Mouse (Mus musculus): ENCODE data around the gene Cst13. TPM values are rescaled to one million over a fixed set of nuclear protein-coding genes. Genes with fewer than 3 reads are reported as not detected.
"Not testable (repeated sequence)": the region's sequence is repeated elsewhere in the genome, so short reads cannot be mapped to it uniquely, and the experiment has no call there.

The Cst13 gene
- total RNA-seq (2021), result not detected
- long read RNA-seq, experiment 1, result 0 reads
- long read RNA-seq, experiment 2, result 0 reads

GRCm38 (mm10) chr2:148819909-148820308 is at the start of gene Cst13:
Gene Cst13 (plus strand): TSS chr2:148820081.
- no peak for DNase-seq
- intact Hi-C loops (cut with DNase I), result no loop called here
- TF ChIP-seq CTCF (IDR thresholded peaks at IDR 0.05), result no peak
- Histone ChIP-seq H3K4me3 (no peak within 1 kb of the TSS), H3K27ac (no peak within 1 kb of the TSS)

- H3K4me3 ChIP-seq; intact Hi-C loops (cut with DNase I); DNase-seq; H3K27ac ChIP-seq: not testable (repeated sequence)
Measured at GRCm38 (mm10) chr2:148771397-148771796, 48.5 kb upstream of the Cst13 start, which contains the start of gene Cst11. Gene Cst11 (minus strand): TSS chr2:148771497.

GRCm38 (mm10) chr2:148781709-148782108 is 38.2 kb upstream of the Cst13 start, which contains the start of gene 8030411F24Rik:
Gene 8030411F24Rik (plus strand): TSS chr2:148782009.
- Histone ChIP-seq H3K27ac (no peak within 1 kb of the TSS), H3K4me3 (no peak within 1 kb of the TSS)
- no peak for TF ChIP-seq CTCF (IDR thresholded peaks at IDR 0.05)
- intact Hi-C loops (cut with DNase I), result no loop called here
- DNase-seq, result no peak

- intact Hi-C loops (cut with DNase I), result no loop called here
- no peak for TF ChIP-seq CTCF (IDR thresholded peaks at IDR 0.05)
- no peak within 1 kb of the TSS for H3K4me3 ChIP-seq
- H3K27ac ChIP-seq, result no peak within 1 kb of the TSS
- DNase-seq, result no peak
Measured at GRCm38 (mm10) chr2:148789142-148789541, 30.7 kb upstream of the Cst13 start, which contains the start of gene Cst12. Gene Cst12 (plus strand): TSS chr2:148789361.

- intact Hi-C loops (cut with DNase I), result no loop called here
- H3K4me3 ChIP-seq, result no peak within 1 kb of the TSS
- H3K27ac ChIP-seq, result no peak within 1 kb of the TSS
- no peak for DNase-seq
- no peak for TF ChIP-seq CTCF (IDR thresholded peaks at IDR 0.05)
Measured at GRCm38 (mm10) chr2:148798485-148798884, 21.4 kb upstream of the Cst13 start, which contains the start of gene Cst8. Gene Cst8 (plus strand): TSS chr2:148798785.

GRCm38 (mm10) chr2:148801491-148801921 is 18.4 kb upstream of the Cst13 start:
- Histone ChIP-seq H3K4me3 (no peak overlapping the region), H3K27ac (no peak overlapping the region)
- DNase-seq, result no peak
- TF ChIP-seq CTCF (IDR thresholded peaks at IDR 0.05), result no peak
- intact Hi-C loops (cut with DNase I), result no loop called here

GRCm38 (mm10) chr2:148806696-148807095 is 13.2 kb upstream of the Cst13 start:
- TF ChIP-seq CTCF (IDR thresholded peaks at IDR 0.05), result no peak
- no peak for DNase-seq
- intact Hi-C loops (cut with DNase I), result no loop called here
- Histone ChIP-seq H3K27ac (no peak overlapping the region), H3K4me3 (no peak overlapping the region)

GRCm38 (mm10) chr2:148825986-148826385 is 6.1 kb downstream of the Cst13 start:
- no peak for TF ChIP-seq CTCF (IDR thresholded peaks at IDR 0.05)
- intact Hi-C loops (cut with DNase I), result no loop called here
- H3K4me3 ChIP-seq, result no peak overlapping the region
- H3K27ac ChIP-seq, result no peak overlapping the region
- DNase-seq, result no peak

- intact Hi-C loops (cut with DNase I), result no loop called here
- DNase-seq, result no peak
- Histone ChIP-seq H3K4me3 (no peak within 1 kb of the TSS), H3K27ac (no peak within 1 kb of the TSS)
- TF ChIP-seq CTCF (IDR thresholded peaks at IDR 0.05), result no peak
Measured at GRCm38 (mm10) chr2:148834912-148835311, 15.0 kb downstream of the Cst13 start, which contains the start of gene Cst9. Gene Cst9 (plus strand): TSS chr2:148835147.

GRCm38 (mm10) chr2:148838075-148838777 is 18.3 kb downstream of the Cst13 start:
- no peak overlapping the region for H3K4me3 ChIP-seq
- intact Hi-C loops (cut with DNase I), result no loop called here
- no peak for DNase-seq
- no peak overlapping the region for H3K27ac ChIP-seq
- TF ChIP-seq CTCF (IDR thresholded peaks at IDR 0.05), result no peak

- intact Hi-C loops (cut with DNase I), result no loop called here
Measured at GRCm38 (mm10) chr2:148839224-148839623, 19.3 kb downstream of the Cst13 start.

GRCm38 (mm10) chr2:148851116-148851906 is 31.4 kb downstream of the Cst13 start:
- H3K4me3 ChIP-seq, result peak overlapping the region; percentile 63
- H3K27ac ChIP-seq, result peak overlapping the region; percentile 58; the same call in 1 of the 2 replicates
- TF ChIP-seq CTCF (IDR thresholded peaks at IDR 0.05), result peak; percentile 75
- intact Hi-C loops (cut with DNase I), result loop anchor here (1.0 to 5.0 kb wide), 2 partner anchors 51 to 99 kb away; partner anchors contain the start of gene Cstl1
- DNase-seq, result peak; percentile 66

More at GRCm38 (mm10) chr2:148839224-148839623, 19.3 kb downstream of the Cst13 start:
- no peak for DNase-seq
- TF ChIP-seq CTCF (IDR thresholded peaks at IDR 0.05), result no peak
- no peak overlapping the region for H3K27ac ChIP-seq
- no peak overlapping the region for H3K4me3 ChIP-seq
